Mouse (Mus musculus): ENCODE data around the gene Isy1.
A peak's percentile ranks its signal among the peaks of the same experiment; 100 is the strongest.

GRCm38 (mm10) chr6:87810713-87811669 lies 27.6 kb downstream of the Isy1 start:
- TF ChIP-seq CTCF (IDR thresholded peaks at IDR 0.05) (no peak), EP300 (IDR thresholded peaks at IDR 0.05) (0 out of 2 replicates have a peak, but pooled peaks have one; percentile 15)
